Mouse (Mus musculus): ENCODE data around the gene Slit1.

Gene Slit1

DNA sequence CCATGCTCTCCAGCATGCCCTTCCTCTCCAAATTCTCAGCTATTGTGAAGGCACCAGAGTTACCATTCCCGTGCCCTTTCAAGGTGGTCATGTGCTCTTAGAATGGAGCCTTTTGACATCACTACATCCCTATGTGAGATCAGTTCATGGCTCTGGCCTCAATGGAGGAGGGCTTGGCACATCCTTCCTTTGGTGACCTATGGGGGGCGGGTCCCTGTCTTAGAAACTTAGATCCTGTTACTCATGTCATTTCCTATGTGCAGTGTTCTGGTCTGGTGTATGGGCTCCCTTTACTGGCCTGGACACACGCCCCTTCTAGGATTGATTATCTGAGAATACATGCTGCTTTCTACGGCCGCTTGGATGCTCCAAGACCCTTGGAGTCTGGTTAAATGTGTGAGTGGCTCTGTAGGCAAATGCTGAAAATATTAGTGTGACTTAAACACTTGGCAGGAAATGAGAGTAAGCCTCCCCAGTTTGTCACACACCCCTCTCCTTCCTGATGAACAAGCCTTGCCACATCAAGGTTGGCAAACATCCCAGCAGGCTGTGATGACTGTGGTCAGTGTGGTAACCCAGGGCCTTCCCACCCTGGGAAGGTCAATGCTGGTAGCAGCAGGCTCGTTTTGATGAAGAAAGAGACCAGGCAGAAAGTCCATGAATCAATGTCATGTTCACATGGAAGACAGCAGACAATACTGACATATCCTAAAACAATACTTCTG is 146.1 kb downstream of the Slit1 start:
- DNase-seq (ENCODE audit: low spot score), result peak; percentile 27

DNA sequence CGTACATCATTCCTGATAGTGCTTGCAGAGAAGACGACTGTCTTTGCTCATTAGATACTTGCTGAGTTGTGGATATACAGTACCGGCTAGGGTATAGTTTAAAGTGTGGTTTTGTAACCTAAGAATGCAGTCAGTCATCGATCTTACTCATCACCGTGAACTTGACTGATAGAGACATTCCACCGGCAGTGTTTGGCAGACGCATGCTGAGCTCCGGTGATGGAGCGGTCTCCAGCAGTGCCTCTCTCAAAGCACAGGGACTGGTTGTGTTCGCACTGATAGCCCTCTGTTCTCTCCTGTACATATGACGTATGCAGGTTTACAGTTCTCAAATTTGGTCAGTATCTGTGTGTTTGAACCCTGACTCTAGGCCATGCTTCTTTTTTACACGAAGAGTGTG is 151.7 kb downstream of the Slit1 start:
- no peak for DNase-seq (ENCODE audit: low spot score)

DNA sequence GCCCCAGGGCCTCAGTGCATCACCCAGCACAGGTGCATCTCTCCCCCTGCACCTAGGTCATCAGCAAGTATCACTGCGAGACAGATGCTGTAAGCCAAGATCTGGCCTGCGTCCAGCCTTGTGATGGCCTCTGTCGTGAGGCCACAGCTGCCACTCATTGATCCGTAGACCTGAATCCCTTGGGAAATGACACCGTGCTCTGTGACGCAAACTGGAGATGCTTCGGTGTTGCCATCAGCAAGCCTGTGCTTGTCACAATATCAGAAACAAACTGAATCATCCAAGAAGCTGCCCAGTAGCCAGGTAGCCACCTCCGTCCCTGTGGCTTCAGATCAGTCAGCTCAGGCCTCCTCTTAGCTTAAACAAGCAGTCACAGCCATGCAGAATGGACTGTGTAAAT is 153.8 kb downstream of the Slit1 start:
- DNase-seq (ENCODE audit: low spot score), result no peak

DNA sequence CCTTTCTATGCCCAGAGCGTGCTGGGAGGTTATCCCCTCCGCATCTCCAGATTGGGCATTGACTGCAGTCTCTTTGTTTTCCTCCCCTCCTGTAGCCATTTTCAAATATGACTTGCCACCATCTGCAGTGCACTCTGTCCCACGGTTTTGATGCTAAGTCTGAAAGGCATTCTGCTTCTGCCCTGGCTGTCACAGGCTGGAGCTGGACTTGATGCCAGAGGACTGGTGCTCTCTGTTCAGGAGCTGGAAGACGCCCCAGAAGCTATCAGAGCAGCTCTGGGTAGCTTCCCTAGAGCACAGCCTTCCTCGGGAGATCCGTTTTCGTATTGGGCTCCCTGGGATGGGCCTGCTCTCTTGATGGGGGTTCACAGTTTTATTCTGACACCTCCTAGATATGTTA is 154.4 kb downstream of the Slit1 start:
- DNase-seq (ENCODE audit: low spot score), result no peak

DNA sequence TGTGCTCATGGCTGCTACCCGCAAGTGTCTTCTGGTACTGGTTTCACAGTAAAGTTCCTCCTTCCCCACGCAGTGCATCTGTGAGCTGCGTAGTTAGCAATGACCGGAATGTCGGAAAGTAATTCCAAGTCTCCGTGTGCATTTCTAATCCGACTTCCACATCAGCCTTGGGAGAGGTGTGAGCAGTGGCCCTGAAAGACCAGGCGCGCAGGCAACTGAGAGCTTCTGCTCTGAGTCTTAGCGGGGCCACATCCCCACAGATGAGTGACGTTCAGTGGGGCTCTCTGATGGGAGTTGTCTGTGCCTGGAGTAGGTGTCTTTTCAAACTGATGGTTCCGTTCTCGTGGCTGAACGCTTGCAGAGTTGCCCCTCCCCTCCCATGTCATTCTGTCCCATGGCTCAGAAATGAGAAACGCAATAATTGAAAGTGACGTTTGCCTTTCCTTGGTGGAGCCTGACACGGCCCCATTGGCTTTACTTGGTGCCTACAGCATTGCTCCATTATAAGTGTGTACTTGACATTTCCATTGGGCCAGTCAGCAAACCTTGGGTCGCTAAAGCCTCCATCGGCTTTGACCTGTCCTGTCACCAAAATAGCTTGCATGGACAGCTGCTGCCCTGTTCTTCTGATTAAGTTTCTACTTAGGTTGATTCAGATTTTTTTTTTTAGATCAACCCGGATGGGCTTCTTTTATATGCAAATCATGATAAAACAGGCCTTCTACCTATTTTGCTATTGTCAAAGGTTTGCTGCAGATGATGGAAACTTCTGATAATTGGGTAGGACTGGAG is 155.8 kb downstream of the Slit1 start:
- DNase-seq (ENCODE audit: low spot score), result no peak

DNA sequence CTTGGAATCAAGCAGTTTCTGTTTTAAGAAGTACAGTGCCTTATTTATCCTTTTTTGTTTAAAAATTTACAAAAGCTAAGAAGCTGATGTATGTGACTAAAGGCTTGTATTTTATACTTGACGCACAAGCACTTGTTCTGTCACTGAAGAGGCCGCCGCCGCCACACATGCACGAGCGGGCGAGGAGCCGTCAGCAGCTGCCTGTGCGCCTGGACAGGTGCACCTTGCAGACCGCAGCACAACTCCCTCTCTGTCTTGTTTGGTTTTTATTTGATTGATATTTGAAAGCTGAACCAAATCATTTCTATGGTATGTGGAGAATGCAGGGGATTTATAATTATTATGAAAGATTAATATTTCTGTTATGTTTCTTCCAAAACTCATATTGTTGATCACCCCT is 156.7 kb downstream of the Slit1 start:
- no peak for DNase-seq (ENCODE audit: low spot score)

DNA sequence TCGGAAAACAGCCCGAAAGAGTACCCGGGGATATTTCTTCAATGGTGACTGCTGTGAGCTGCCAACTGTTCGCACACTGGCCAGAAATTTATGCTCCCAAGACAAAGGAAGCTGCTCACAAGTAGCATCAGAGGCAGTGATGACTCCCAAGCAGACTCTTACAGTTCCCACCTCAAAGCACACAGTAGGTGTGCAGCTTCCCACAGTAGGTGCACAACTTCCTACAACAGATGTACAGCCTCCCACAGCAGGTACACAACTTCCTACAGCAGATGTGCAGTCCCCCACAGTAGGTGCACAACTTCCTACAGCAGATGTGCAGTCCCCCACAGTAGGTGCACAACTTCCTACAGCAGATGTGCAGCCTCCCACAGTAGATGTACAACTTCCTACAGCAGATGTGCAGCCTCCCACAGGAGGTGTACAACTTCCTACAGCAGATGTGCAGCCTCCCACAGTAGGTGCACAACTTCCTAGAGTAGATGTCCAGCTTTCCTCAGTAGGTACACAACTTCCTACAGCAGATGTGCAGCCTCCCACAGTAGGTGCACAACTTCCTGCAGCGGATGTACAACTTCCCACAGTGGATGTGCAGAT is 160.4 kb downstream of the Slit1 start:
- DNase-seq (ENCODE audit: low spot score), result no peak

DNA sequence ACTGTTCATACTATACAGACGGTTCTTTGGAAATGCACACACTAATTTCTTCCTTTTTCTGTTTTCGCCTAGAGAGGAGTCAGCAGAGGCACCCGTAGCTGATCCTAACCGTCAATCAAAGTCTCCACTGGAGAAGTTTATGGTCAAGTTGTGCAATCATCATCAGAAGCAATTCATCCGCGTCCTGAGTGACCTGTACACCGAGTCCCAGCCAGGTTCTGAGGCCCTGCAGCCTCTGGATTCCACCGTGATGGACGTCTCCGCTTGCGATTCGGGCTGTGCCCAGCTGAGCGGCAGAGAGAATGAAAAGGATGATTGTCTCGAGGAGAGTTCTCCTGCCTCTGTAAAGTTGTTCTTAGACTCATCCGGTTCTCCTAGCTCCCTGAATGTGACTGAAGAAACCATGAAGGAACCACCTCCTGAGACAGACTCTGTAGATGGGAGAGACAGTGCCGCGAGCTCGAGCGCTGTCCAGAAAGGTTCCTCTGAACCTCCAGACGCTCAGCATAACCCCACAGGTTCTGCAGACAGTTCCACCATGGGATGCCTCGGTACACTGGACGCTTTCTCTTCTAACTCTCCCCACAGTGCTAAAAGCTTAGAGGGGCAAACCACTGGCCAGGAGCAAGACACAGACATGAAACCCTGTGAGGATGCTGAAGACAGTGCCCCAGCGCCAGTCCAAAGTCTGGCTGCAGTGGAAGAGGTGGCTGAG is 161.6 kb downstream of the Slit1 start, which contains the start of gene Gm340:
Gm340 (plus strand) TSS at position 665 of the 715 bp plus-strand sequence.
- DNase-seq (ENCODE audit: low spot score), result no peak

DNA sequence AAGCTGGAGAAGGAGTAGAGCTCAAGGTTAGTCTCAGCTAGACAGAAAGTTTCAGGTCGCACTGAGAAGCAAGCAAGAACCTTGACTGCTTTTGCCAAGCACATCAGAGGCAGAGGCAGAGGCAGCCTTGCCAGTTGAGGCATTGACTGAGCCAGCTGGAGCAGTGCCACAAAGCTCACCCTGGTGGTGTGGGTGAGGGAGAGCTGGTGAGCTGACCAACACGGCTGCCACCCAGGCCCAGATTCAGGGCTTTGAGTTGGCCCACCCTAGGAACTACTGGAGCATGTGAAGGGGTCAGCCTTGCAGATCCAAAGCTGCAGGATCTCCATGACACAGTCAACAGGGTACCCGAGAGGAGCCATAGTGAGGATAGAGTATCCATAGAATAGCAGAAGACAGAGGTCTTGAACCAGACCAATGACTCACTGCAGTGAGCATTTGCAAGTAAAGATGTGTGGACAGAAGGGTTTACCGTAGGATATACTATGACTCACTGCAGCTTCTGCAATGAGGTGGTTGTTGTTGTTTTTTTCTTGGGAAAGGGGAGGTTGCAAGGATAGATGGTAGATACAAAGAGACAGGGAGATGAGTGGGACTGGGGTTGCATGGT is 164.0 kb downstream of the Slit1 start:
- peak; percentile 18 for DNase-seq (ENCODE audit: low spot score)

DNA sequence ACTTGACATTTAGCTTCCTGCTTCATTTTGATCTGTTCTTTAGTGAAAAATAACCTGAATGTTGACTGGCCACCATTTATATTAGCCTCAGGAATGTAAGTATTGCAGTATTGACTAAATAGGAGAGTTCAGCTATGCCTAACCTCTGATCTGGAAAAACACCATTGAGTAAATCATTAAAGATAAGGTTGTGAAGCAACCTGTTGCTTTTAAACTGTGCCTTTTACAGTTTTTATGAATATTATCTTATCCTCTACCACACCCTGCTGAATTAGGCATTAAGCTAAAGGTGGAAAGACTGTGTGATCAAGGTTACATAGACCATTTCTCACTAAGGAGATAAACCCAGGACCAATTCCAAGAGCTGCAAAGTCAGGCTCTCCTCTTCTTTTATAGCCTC is 165.9 kb downstream of the Slit1 start:
- no peak for DNase-seq (ENCODE audit: low spot score)

DNA sequence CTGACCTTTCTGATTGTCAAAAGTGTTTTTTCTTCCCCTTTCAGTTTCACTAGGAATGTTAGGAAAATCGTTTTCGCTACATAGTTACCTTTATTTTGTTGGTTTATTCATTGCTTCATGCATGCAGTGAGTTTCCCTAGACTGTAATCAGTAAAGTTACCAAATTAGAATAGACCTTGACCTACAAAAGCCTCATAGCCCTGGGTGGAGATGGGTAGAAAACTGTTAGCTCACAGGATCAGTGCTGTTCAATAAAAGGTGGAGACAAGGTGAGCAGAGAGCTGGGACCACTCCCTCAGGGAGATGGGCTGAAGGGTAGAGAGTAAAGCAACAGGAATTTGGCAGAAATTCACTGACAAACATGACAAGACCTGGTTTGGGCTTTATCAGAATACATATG is 169.8 kb downstream of the Slit1 start:
- DNase-seq (ENCODE audit: low spot score), result no peak

DNA sequence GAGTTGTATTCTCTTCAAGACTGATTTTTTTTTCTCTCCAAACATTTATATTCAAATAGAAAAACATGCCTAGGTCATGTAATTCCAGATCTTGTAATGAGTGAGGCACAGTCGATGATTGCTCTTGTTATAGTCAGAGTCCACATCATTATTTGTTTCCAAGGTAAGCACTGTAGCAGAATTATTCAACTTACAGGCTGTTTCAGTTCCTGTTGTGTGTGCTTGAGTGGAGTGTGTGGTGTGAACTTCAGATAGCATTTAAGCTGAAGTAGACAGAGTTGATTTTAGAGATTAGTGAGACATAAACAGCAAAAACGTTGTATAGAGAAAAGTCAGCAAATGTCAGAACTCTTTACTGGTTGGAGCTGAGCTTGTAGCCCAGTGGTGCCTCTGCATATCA is 174.7 kb downstream of the Slit1 start:
- DNase-seq (ENCODE audit: low spot score), result no peak

DNA sequence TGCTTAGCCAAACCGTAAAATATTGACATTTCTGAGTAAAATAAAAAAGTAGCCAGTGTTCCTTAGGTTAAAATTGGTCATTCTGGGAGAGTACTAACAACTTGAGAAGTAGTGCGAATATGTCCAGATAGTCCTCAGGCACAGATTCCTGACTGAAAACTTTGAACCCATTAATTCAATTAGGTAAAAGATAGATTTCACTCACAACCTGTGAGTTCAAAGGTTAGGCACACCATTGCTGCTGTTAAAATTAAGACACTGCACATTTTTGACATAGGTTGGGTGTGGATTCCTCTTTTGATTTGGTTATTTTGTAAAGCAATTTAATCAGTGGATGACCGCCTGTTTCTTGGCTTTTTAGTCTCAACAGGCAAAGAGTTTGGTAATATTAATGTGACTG is 182.6 kb downstream of the Slit1 start:
- no peak for DNase-seq (ENCODE audit: low spot score)

DNA sequence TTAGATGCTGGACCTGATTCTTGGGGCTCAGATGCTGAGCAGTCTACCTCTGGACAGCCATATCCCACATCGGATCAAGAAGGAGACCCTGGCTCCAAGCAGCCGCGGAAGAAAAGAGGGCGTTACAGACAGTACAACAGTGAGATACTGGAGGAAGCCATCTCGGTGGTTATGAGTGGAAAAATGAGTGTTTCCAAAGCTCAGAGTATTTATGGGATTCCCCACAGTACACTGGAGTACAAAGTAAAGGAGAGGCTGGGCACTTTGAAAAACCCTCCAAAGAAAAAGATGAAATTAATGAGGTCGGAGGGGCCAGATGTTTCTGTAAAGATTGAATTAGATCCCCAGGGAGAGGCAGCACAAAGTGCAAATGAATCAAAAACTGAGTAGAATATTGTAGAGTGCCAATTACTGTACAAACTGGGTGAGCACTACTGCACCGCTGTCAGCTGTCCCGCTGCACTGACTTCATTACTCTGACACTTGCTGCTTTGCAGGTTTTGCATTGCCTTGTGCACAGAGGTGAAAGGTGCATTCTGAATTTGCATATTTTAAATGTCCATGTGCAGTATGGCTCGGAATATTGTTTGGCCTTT is 184.5 kb downstream of the Slit1 start:
- no peak for DNase-seq (ENCODE audit: low spot score)

DNA sequence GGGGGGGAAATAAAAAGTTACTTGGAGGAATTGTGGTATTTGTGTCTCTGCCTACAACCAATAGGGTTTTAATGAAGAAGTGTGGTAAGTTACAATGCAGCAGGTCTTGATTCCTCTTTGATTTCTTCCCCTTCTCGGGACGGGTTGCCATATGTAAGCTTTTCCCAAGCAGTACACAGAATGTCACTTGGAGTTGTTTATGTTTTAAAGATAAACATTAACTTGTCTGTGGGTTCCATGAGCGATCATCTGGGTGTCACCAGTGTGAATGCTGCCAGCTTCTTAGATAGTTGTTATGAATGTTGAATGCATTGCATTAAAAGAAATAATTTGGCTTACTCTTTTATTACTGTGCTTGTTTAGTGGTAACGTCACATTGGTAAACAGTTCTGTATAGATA is 186.0 kb downstream of the Slit1 start:
- DNase-seq (ENCODE audit: low spot score), result no peak

DNA sequence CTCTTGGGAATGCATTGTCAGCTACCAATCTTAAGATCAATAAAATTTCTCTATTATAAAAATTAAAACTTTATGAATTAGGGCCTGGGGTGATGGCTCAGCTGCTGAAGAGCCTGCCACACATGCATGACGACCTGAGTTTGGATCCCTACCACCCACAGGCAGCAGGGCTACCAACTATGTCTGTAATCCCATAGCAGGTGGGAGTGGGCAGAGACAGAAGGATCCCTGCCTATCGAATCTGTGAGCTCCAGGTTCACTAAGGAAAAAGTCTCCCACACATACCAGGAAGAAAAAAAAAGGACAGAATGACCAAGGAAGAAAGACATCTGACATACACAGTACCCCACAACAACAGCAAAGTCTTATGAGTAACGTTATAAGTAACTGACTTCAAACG is 186.5 kb downstream of the Slit1 start:
- no peak for DNase-seq (ENCODE audit: low spot score)

All from ovary, postnatal 14 days (tissue).